Mouse (Mus musculus) lung, adult 2 months (tissue): ENCODE measurements around the gene Gm1604a. TPM values are rescaled to one million over a fixed set of nuclear protein-coding genes. Genes with fewer than 3 reads are reported as not detected.
"Not testable (repeated sequence)": the region's sequence is repeated elsewhere in the genome, so short reads cannot be mapped to it uniquely, and the experiment has no call there.

Experiments used
- DNase-seq: peaks from one replicate; pipeline ENCODE4 v3.0.0; 2022
- H3K4me1 ChIP-seq: fragments of 200-500 bp; 2 replicates; pipeline ENCODE4 v1.6.1; 2011; ENCODE audit warnings: low read length; ENCODE audit not compliant: control insufficient read depth, insufficient read depth
- H3K4me3 ChIP-seq: fragments of 200-500 bp; replicated peaks from 2 replicates; pipeline ENCODE3; 2011; ENCODE audit warnings: low read depth, mild to moderate bottlenecking, control low read depth, low read length; ENCODE audit errors: extremely low read depth
- whole genome bisulfite sequencing: fragments of 180-500 bp; shearing (Covaris S2); methylation state at CpG from one replicate; pipeline ENCODE4 v1.1.7; 2018; 5-methylcytosine and 5-hydroxymethylcytosine counted together
- polyA plus RNA-seq: library from polyadenylated mRNA; depleted of rRNA; stranded (reverse); fragments of >200 nt; gene quantifications from 2 replicates; pipeline ENCODE4 v1.2.3, GENCODE M21; 2012; rRNA removed

Gm1604a gene
- polyA plus RNA-seq, 1 experiment: not detected

DNA sequence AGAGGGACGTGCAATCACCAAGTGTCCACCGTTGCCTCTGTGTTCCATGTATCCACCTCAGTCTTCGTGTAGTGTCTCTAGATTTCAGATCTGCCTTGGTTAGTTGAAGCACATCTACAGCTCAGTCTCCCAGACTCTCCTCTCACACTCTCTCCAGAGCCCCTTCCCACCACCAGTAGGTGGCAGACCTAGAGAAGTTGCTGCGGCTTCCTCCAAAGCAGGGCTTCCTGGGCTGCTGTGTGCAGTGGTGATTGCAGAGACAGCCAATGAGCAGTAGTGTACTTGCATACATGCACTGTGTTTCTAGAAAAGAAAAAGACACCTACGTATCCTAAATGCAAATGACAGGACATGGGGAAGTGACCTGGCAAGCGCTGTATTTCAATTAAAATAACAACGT, 77.6 kb downstream of the Gm1604a start:
- not testable (repeated sequence) for H3K4me1 ChIP-seq, DNase-seq
- no CpG with 5 or more reads among the region's 7 CpGs for WGBS

DNA sequence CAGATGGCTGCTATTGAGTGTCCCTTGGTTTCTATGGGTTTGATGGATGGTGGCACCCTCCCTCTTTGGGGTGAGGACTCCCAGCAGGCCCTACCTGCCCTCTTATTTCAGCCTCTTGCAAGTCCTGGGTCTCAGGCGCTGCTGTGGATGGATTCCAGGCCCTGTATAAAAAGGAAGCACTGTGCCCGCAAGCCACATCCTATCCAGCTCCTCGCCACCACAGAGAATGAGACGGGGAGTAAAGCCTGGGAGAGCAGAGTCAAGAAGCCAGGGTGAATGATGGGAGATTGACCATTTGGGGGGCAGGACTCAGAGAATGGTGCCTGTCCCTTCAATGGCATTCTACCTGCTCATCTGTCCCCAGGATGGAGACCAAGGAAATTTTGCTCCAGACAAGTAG, 86.3 kb downstream of the Gm1604a start:
- DNase-seq, H3K4me3 ChIP-seq, H3K4me1 ChIP-seq: not testable (repeated sequence)
- 77% methylated on average over 2 of the region's 4 CpGs for WGBS

More for the DNA sequence above, 77.6 kb downstream of the Gm1604a start:
- not testable (repeated sequence) for H3K4me3 ChIP-seq

GRCm38 (mm10) chr17:7116265-7116664, 90.9 kb downstream of the Gm1604a start:
- 71% methylated on average over 8 of the region's 8 CpGs for WGBS
- not testable (repeated sequence) for DNase-seq, H3K4me3 ChIP-seq, H3K4me1 ChIP-seq

DNA sequence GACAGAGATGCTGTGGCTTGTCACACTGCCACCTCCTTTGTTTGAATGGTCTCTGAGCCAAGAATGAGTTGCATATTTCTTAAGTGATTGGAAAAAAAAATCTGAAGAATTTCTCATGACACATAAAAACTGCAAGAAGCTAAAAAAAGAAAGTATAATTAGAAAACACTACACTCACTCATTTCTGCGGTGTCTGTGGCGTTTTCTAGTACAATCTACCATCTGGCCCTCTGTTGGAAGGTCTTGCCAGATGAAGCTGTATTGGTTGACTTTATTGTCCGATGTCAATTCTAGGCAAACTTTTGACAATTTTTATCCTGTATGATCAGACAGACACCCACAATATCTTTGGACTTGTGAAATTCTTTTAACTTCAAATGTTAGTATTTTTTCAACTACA, 95.5 kb downstream of the Gm1604a start:
- not testable (repeated sequence) for H3K4me3 ChIP-seq, DNase-seq, H3K4me1 ChIP-seq
- 79% methylated on average over 3 of the region's 3 CpGs for WGBS

- not testable (repeated sequence) for H3K4me3 ChIP-seq, DNase-seq, H3K4me1 ChIP-seq
- WGBS: 59% methylated on average over 11 of the region's 11 CpGs
These were observed 97.2 kb downstream of the Gm1604a start for GRCm38 (mm10) chr17:7122554-7122953.

- H3K4me3 ChIP-seq, DNase-seq, H3K4me1 ChIP-seq: not testable (repeated sequence)
- WGBS: 46% methylated on average over 9 of the region's 10 CpGs
These were observed 101.1 kb downstream of the Gm1604a start for GRCm38 (mm10) chr17:7126475-7126874.

GRCm38 (mm10) chr17:7134002-7134401, 108.6 kb downstream of the Gm1604a start:
- WGBS: no CpG with 5 or more reads among the region's 7 CpGs
- H3K4me1 ChIP-seq, DNase-seq, H3K4me3 ChIP-seq: not testable (repeated sequence)

DNA sequence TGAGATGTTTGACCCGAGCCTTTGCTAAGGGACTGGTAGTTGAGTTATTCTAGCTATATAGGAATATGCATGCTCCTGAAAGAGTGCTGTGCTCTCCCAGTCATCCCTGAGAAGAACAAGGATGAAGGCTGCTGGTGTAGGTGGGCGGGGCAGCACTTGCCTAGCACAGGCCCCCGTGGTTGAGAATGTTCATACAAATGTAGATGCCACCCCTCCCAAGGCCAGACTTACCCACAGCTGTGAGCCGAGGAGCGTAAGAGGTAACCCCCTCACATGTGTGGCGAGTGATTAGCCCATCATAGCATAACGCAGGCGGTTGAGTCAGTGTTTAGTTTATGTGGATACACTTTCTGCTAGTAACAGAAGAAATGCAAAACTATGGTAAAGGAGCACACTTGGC, 109.9 kb downstream of the Gm1604a start:
- DNase-seq, H3K4me3 ChIP-seq, H3K4me1 ChIP-seq: not testable (repeated sequence)
- WGBS: 90% methylated on average over 7 of the region's 8 CpGs

Other genes with a start within 250 kb of the Gm1604a start
- gene Ezr, start 242.8 kb upstream of the Gm1604a start, polyA plus RNA-seq: 79.3 and 84.0 TPM in 2 replicates
- gene Rsph3b, start 76.9 kb upstream of the Gm1604a start, polyA plus RNA-seq: 25.7 and 29.1 TPM in 2 replicates
- gene Tagap1, start 64.4 kb upstream of the Gm1604a start, polyA plus RNA-seq: 10.1 and 13.1 TPM in 2 replicates
- gene Rnaset2b, start 54.9 kb upstream of the Gm1604a start, polyA plus RNA-seq: 72.0 and 172 TPM in 2 replicates
- 0.47 TPM in 1 of 2 replicates, not detected in the other for gene Gm49721, start 46.7 kb upstream of the Gm1604a start, polyA plus RNA-seq
- gene Rps6ka2, start 144.5 kb downstream of the Gm1604a start, polyA plus RNA-seq: 20.1 and 24.7 TPM in 2 replicates